In the genomic region with DNA sequence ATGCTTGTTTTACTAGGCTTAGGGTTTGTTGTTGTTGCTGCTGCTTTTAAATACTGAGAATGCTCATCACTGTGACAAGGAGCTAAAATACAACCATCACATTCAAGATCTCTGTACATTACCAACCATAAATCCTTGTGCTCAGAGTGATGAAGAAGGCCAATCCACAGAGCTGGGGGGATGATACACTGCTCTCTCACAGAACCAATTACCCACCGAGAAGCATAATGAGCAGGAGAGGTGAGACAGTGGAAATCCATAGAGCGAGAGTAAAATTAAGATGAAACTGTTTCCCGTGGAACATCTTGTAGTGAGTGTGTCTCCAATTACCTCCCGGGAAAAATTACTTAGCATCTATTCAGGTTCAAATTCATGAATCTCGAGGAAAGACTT, we compare ENCODE assay signal across 13 mouse cellular contexts.
A peak's percentile ranks its signal among the peaks of the same experiment; 100 is the strongest.
DNase-seq lines count a peak whose midpoint lies in the region; ATAC-seq and TF ChIP-seq lines count a peak whose summit lies in the region.
"Had no signal": no experiment of that assay in that cellular context is flagged by ENCODE, and none has a peak within 500 bp of the region (broad histone marks: within the 10 kb centered on the region; RNA-seq: fewer than 3 reads in every experiment).

No protein-coding gene starts in this region.

- H3K36me3 ChIP-seq in MEL (ENCODE audit: control insufficient read depth in 1 of 2, insufficient read depth in 2 of 2, low read length in 2 of 2), result peaks cover 0 to 43% of the 10 kb centered on the region in 2 experiments; a peak in 2 of 4 replicates
- peaks cover 4% of the 10 kb centered on the region for H3K36me3 ChIP-seq in forebrain, embryonic 13.5 days (ENCODE audit: poor library complexity, severe bottlenecking)
- no peaks in the 10 kb centered on the region for H3K36me3 ChIP-seq in hindbrain, embryonic 15.5 days
- no peaks in the 10 kb centered on the region for H3K36me3 ChIP-seq in midbrain, embryonic 14.5 days (ENCODE audit: control insufficient read depth, insufficient read depth, low read length)

- no peaks in the 10 kb centered on the region for H3K9me3 ChIP-seq in MEL (replicated peaks; ENCODE audit: insufficient read depth, low read length)
- no peaks in the 10 kb centered on the region for H3K9me3 ChIP-seq in forebrain, embryonic 13.5 days (replicated peaks)
- H3K9me3 ChIP-seq in hindbrain, embryonic 15.5 days, result no peaks in the 10 kb centered on the region
- no peaks in the 10 kb centered on the region for H3K9me3 ChIP-seq in midbrain, embryonic 14.5 days (ENCODE audit: control insufficient read depth, low read length)
- H3K9me3 ChIP-seq: embryonic facial prominence, embryonic 13.5 days had no signal

- no peak for TF ChIP-seq RAD21 in MEL (IDR thresholded peaks at IDR 0.05; ENCODE audit: low read depth, low read length)

- peak overlapping the region; percentile 2; the same call in 1 of the 2 replicates for H3K4me2 ChIP-seq in forebrain, embryonic 13.5 days
- H3K4me2 ChIP-seq in hindbrain, embryonic 15.5 days, result no peak overlapping the region
- peak overlapping the region; percentile 3; the same call in 1 of the 2 replicates for H3K4me2 ChIP-seq in midbrain, embryonic 14.5 days (ENCODE audit: low read length)
- H3K4me2 ChIP-seq: embryonic facial prominence, embryonic 13.5 days had no signal

- H3K4me1 ChIP-seq in MEL (ENCODE audit: control insufficient read depth in 1 of 2, insufficient read depth in 2 of 2, low read length in 2 of 2), result peaks cover 28 to 37% of the 10 kb centered on the region in 2 experiments
- peaks cover 54% of the 10 kb centered on the region for H3K4me1 ChIP-seq in forebrain, embryonic 13.5 days
- peaks cover 28% of the 10 kb centered on the region for H3K4me1 ChIP-seq in hindbrain, embryonic 15.5 days (replicated peaks)
- peaks cover 15% of the 10 kb centered on the region for H3K4me1 ChIP-seq in midbrain, embryonic 14.5 days (ENCODE audit: control insufficient read depth, insufficient read depth, low read length)

- TF ChIP-seq EP300 in MEL (IDR thresholded peaks at IDR 0.05; ENCODE audit: low read depth in 1 of 2, low read length in 2 of 2), result no peak

- peak overlapping the region; percentile 4; the same call in 1 of the 2 replicates for H3K27ac ChIP-seq in MEL (ENCODE audit: control insufficient read depth, low read depth, low read length)
- H3K27ac ChIP-seq in forebrain, embryonic 13.5 days, result peak overlapping the region; percentile 85
- H3K27ac ChIP-seq in hindbrain, embryonic 15.5 days (replicated peaks), result peak overlapping the region; percentile 58
- peak overlapping the region; percentile 65 for H3K27ac ChIP-seq in midbrain, embryonic 14.5 days (replicated peaks; ENCODE audit: low read depth, low read length)
- H3K27ac ChIP-seq: embryonic facial prominence, embryonic 13.5 days; kidney, postnatal 0 days had no signal

- no peaks in the 10 kb centered on the region for H3K27me3 ChIP-seq in MEL (ENCODE audit: control insufficient read depth in 1 of 2, insufficient read depth in 2 of 2, low read length in 2 of 2)
- H3K27me3 ChIP-seq in forebrain, embryonic 13.5 days, result no peaks in the 10 kb centered on the region
- H3K27me3 ChIP-seq in hindbrain, embryonic 15.5 days, result no peaks in the 10 kb centered on the region
- H3K27me3 ChIP-seq in midbrain, embryonic 14.5 days (ENCODE audit: control insufficient read depth, insufficient read depth, low read length), result no peaks in the 10 kb centered on the region
- H3K27me3 ChIP-seq: embryonic facial prominence, embryonic 13.5 days had no signal

- no peak overlapping the region for H3K9ac ChIP-seq in MEL (ENCODE audit: control insufficient read depth, low read depth, low read length, poor library complexity, severe bottlenecking)
- H3K9ac ChIP-seq in forebrain, embryonic 13.5 days, result no peak overlapping the region
- no peak overlapping the region for H3K9ac ChIP-seq in hindbrain, embryonic 15.5 days
- H3K9ac ChIP-seq in midbrain, embryonic 14.5 days (replicated peaks; ENCODE audit: low read length), result no peak overlapping the region
- H3K9ac ChIP-seq: embryonic facial prominence, embryonic 13.5 days had no signal

- no peak for TF ChIP-seq CTCF in MEL (IDR thresholded peaks at IDR 0.05 in 2 of 3, conservative IDR thresholded peaks at IDR 0.05 in 1 of 3; ENCODE audit: control insufficient read depth in 1 of 3, insufficient read depth in 1 of 3, low read depth in 2 of 3, low read length in 3 of 3, poor library complexity in 1 of 3, severe bottlenecking in 1 of 3)

- peak; percentile 48; the same call in 1 of the 2 replicates for ATAC-seq in forebrain, embryonic 13.5 days
- ATAC-seq in hindbrain, embryonic 15.5 days (ENCODE audit: low FRiP score, low read depth), result 0 out of 2 replicates have a peak, but pooled peaks have one; percentile 49
- no peak for ATAC-seq in midbrain, embryonic 14.5 days (ENCODE audit: low FRiP score, low TSS enrichment)

- H3K79me2 ChIP-seq in MEL (ENCODE audit: control insufficient read depth, insufficient read depth, low read length, poor library complexity), result no peaks in the 10 kb centered on the region

- no peak for TF ChIP-seq POLR2A in MEL (IDR thresholded peaks at IDR 0.05; ENCODE audit: control insufficient read depth in 1 of 2, insufficient read depth in 1 of 2, low read depth in 1 of 2, low read length in 2 of 2, poor library complexity in 1 of 2)

- 13% methylated on average over 5 of the region's 5 CpGs for WGBS in forebrain, embryonic 13.5 days
- WGBS in hindbrain, embryonic 15.5 days, result 31% methylated on average over 5 of the region's 5 CpGs
- 34% methylated on average over 5 of the region's 5 CpGs for WGBS in midbrain, embryonic 14.5 days

- no peak for DNase-seq in MEL (ENCODE audit: low read depth, low spot score)
- DNase-seq in midbrain, embryonic 14.5 days, result no peak
- DNase-seq in urinary bladder, postnatal 4 days (ENCODE audit: low spot score in 2 of 2), result no peak
- DNase-seq in layer of hippocampus, adult 11-12 months (ENCODE audit: low spot score), result no peak
- no peak for DNase-seq in spleen, postnatal 14 days (ENCODE audit: low spot score in 2 of 2)
- no peak for DNase-seq in right cerebral cortex, adult 2 months (ENCODE audit: low spot score in 2 of 2)
- DNase-seq: cerebellum, adult 11-12 months; gastrocnemius, postnatal 36 days; thymus, adult 2 months had no signal

- H3K4me3 ChIP-seq in MEL (ENCODE audit: control insufficient read depth in 1 of 2, insufficient read depth in 1 of 2, low read depth in 2 of 2, low read length in 2 of 2), result no peak overlapping the region
- H3K4me3 ChIP-seq in forebrain, embryonic 13.5 days, result no peak overlapping the region
- no peak overlapping the region for H3K4me3 ChIP-seq in hindbrain, embryonic 15.5 days
- H3K4me3 ChIP-seq in midbrain, embryonic 14.5 days (replicated peaks; ENCODE audit: low read depth, low read length), result no peak overlapping the region
- H3K4me3 ChIP-seq: embryonic facial prominence, embryonic 13.5 days had no signal

TF ChIP-seq in MEL, 35 proteins besides CTCF, POLR2A, EP300 and RAD21:
- TF ChIP-seq USF1 (IDR thresholded peaks at IDR 0.05; ENCODE audit: low read depth, low read length), result no peak
- no peak for TF ChIP-seq MAFK (IDR thresholded peaks at IDR 0.05; ENCODE audit: borderline replicate concordance, low read depth, low read length)
- TF ChIP-seq UBTF (IDR thresholded peaks at IDR 0.05; ENCODE audit: borderline replicate concordance, insufficient read depth, low read depth, low read length), result no peak
- TF ChIP-seq NELFE (IDR thresholded peaks at IDR 0.05; ENCODE audit: low read depth, low read length), result no peak
- TF ChIP-seq NRF1 (IDR thresholded peaks at IDR 0.05; ENCODE audit: insufficient read depth, low read depth, low read length, poor library complexity, severe bottlenecking), result no peak
- no peak for TF ChIP-seq MXI1 (IDR thresholded peaks at IDR 0.05; ENCODE audit: low read depth, low read length)
- TF ChIP-seq GABPA (IDR thresholded peaks at IDR 0.05; ENCODE audit: low read depth, low read length), result no peak
- TF ChIP-seq ZNF384 (IDR thresholded peaks at IDR 0.05; ENCODE audit: low read depth, low read length), result no peak
- TF ChIP-seq MYC (IDR thresholded peaks at IDR 0.05; ENCODE audit: low read depth, low read length), result no peak
- no peak for TF ChIP-seq GATA1 (IDR thresholded peaks at IDR 0.05; ENCODE audit: low read depth, low read length)
- no peak for TF ChIP-seq TAL1 (IDR thresholded peaks at IDR 0.05; ENCODE audit: low read length)
- no peak for TF ChIP-seq RCOR1 (IDR thresholded peaks at IDR 0.05; ENCODE audit: low read depth, low read length)
- no peak for TF ChIP-seq MAZ (IDR thresholded peaks at IDR 0.05; ENCODE audit: low read depth, low read length)
- TF ChIP-seq ELF1 (IDR thresholded peaks at IDR 0.05; ENCODE audit: low read depth, low read length), result no peak
- no peak for TF ChIP-seq E2F4 (IDR thresholded peaks at IDR 0.05; ENCODE audit: borderline replicate concordance, low read depth, low read length)
TF ChIP-seq in MEL: peak in this region for 0.

Comparison
In these comparisons a context has a peak if more than half of its experiments do, and no peak if none do; other contexts are left out.
1. H3K27ac ChIP-seq: peak in every context shown above with its lines; median percentile 85 in forebrain, embryonic 13.5 days; 65 in midbrain, embryonic 14.5 days; 58 in hindbrain, embryonic 15.5 days; 4 in MEL.